Mouse (Mus musculus) left cerebral cortex, postnatal 4 days (tissue): ENCODE measurements at regions not wholly inside any gene's neighbourhood (a gene's known extent, or its start where the extent isn't known, plus 50 kb on each side); places are given as distances from the start of the nearest gene placed in this dataset.
A peak's percentile ranks its signal among the peaks of the same experiment; 100 is the strongest.

Experiments used
- DNase-seq: peaks from one replicate; pipeline ENCODE4 v3.0.0-alpha.2; 2022
- intact Hi-C: fragments of 180-260 bp; cut with DNase I; formaldehyde crosslinking; loops from one replicate; pipeline ENCODE4 v1.15.1; 2025

DNA sequence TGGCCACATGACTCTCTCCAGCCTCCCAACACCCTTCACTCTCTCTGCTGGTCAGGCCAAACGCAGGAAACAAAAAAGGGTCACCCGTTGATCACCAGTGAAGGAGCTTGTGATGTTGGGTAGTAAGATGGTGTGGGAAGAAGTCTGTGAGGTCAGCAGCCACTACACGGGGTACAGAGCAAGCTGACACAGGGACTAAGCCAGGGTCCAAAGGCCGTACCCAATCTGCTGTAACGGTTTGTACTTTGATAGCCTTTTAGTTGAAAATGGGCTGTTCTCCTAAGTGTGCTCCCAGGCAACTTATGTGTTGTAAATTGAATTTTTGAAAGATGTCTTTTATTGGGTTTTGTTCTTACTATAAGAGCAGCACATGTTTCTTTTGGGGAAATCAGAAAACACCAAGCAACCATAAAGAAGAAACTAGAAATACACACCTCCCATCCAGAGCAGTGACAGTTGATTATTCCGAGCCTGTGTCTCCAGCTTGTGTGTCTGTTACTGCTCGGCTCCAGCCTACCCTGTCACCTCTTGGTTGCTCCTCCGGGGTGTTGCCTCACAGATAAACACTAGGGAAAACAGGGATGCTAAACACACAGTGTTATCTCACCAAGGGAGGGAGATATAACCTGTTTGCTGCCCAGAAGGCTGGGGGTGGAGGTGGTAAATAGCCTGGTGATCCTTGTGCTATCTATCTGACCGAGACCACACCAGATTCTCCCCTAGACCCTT lies 158.4 kb upstream of the Usp24 start:
- intact Hi-C loops: no loop called here

DNA sequence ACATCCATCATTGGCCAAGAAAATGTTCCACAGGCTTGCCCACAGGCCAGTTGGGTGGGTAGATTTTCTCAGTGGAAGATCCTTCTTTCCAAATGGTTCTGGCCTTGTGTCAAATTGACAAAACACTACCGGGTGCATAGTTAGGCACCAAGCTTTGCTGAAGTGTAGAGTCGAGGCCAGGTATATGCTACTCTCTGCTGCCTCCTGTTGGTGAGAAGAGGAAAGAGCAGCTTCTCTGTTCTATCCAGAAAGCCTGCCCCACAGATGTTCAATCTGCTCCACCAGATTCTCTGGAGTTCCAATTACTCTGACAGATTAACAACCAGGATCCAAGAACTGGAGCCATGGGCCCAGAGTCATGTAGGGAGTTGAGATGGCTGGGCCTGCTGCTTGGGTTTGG lies 154.4 kb upstream of the Usp24 start:
- intact Hi-C loops: no loop called here
- DNase-seq: no peak

More for the DNA sequence above, 158.4 kb upstream of the Usp24 start:
- DNase-seq: no peak

GRCm38 (mm10) chr4:106162551-106162950 lies 153.5 kb upstream of the Usp24 start:
- intact Hi-C loops: no loop called here
- DNase-seq: no peak

GRCm38 (mm10) chr4:106163220-106163619 lies 152.8 kb upstream of the Usp24 start:
- no peak for DNase-seq
- intact Hi-C loops: no loop called here

GRCm38 (mm10) chr4:106167716-106168115 lies 148.3 kb upstream of the Usp24 start:
- intact Hi-C loops: no loop called here
- no peak for DNase-seq

DNA sequence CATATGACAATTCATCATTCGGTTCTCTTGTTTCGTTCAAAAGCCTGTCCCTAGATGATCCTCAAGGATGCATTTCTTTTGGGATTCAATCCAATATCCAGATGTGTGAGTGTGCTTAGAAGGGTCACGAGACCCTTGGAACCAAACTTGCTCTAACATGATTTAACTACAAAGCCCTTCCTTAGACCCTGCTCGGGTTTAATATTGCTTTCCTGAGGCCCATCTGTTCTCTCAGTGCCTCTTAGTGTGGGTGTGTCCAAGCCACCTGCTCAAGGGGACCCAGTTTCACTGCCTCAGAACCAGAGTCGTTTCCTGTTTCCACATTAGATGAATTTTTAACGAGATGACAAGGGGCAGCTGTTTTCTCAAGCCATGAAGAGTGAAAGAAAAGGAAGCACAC lies 147.3 kb upstream of the Usp24 start:
- DNase-seq: no peak
- intact Hi-C loops: no loop called here

GRCm38 (mm10) chr4:106169466-106169865 lies 146.5 kb upstream of the Usp24 start:
- no peak for DNase-seq
- intact Hi-C loops: no loop called here

GRCm38 (mm10) chr4:106170731-106171130 lies 145.3 kb upstream of the Usp24 start:
- intact Hi-C loops: no loop called here

GRCm38 (mm10) chr4:106175352-106175751 lies 140.7 kb upstream of the Usp24 start:
- DNase-seq: no peak
- intact Hi-C loops: no loop called here

More at GRCm38 (mm10) chr4:106170731-106171130, 145.3 kb upstream of the Usp24 start:
- DNase-seq: no peak

DNA sequence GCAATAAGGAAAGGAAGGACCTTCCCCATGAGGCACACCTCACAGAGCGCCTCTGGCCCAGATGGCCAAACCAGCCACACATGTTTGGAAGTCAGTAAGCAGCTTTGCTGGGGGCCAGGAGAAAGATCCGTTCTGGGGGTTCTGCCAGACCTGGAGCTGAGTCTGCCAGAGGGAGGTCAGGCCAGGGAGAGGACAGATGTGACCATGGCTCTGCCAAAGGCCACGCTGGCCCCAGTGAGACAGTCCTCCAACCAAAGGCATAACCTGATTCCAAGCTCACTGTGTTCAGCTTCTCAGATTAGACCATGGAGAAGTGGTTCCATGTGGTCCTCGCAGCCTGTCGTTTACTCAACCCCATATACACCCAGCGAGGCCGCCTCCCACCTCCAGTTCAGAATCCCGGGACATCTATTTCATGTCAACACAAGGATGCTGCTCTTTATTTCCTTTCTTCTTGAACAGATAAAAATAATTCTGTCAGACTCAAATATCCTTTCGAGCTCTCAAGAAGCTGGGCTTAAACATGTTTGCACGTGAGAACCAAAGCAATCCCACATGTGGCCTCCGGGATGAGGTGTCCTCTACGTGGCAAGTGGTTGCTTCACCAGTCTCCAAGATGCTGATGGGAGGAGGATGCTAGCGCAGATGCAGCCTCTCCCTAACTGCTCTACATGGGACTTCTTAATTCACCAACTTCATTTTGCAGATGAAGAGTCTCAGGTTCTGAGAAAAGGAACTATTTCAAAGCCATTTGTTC lies 130.1 kb upstream of the Usp24 start:
- intact Hi-C loops: no loop called here
- DNase-seq: peak; percentile 26

- intact Hi-C loops: no loop called here
- no peak for DNase-seq
Measured at GRCm38 (mm10) chr4:106186684-106187083, 129.3 kb upstream of the Usp24 start.

GRCm38 (mm10) chr4:106190248-106190647 lies 125.8 kb upstream of the Usp24 start:
- intact Hi-C loops: no loop called here
- DNase-seq: no peak

- intact Hi-C loops: no loop called here
- no peak for DNase-seq
Measured at GRCm38 (mm10) chr4:106191331-106191730, 124.7 kb upstream of the Usp24 start.

DNA sequence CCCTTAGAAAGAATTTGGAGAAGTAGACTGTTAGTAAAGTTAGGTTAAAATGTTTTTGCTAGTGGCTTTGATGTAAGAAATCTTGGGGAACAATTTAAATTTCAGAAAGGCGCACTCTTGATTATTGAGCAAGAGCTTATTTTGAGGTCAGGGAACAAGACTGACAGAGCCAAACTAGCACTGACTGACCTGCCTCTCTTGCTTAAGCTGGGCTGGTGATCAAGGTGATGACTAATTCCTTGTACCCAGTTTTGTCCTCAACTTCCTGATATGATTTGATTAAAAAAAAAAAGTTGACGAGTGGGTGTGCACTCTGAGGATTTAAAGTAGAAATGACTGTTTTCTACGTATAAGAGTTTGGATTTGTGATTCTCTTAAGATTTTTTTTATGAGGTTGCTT lies 124.2 kb upstream of the Usp24 start:
- no peak for DNase-seq
- intact Hi-C loops: no loop called here

DNA sequence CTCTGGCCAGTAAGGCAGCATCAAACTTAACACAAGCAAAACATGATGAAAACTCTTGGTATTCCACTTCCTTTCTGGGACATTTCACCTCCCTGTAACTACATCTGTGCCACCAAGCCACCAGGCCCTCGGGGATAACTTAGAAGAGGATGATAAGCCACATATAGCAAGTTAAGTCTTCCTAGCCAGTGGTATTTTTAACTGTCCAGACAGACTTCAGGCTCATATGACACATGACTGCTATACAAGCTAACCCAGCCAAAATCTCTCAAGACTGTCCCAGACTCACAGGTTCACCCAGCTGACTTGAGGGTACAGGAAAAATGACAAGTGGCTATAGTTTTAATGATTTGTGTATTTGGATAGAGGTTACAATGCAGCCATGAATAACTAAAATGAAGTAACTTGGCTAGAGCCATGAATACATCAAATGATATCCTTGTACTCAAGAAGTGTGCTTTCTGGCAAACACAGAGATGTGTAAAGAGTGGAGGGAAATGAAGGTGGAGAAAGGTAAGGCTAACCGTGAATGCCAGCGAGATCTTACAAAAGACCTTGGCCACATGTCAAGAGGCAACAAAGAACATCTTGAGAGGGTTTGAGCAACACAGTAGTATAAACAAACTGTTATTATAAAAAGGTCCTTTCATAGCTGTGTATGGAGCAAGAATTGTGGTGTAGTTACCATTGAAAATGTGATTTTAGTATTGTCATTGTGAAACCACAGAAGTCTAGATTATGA lies 122.6 kb upstream of the Usp24 start:
- DNase-seq: no peak
- intact Hi-C loops: no loop called here

DNA sequence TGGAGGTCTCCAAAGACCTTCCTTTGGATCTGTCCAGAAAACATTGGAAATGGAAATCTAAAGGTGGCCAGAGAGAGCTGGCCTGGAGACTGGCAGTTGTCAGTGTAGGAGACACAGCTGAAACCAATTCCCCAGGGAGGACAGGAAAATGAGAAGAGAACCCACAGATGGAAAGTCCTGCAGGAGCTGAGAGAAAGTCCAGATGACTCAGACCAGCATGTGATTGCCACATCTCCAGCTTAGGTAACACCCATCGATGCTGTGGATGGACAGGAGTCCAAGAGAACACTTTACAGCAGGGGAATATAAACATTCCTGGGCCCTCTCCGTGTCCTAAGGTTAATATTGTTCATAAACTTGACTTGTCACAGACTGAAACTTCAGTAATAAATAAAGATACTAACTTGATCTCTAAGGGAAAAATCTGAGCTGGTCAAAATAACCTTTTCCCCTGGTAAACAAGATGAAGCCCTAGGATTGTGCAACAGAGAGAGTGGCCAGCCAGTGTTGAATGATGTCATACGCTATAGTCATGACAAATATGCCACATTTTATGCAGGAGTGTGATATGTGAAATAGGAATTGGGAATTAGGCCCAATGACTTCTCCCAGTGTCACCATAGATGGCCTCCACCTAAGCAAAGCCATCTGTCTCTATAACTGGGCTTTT lies 120.4 kb upstream of the Usp24 start:
- DNase-seq: no peak
- intact Hi-C loops: no loop called here

- intact Hi-C loops: no loop called here
- peak; percentile 13 for DNase-seq
Measured at GRCm38 (mm10) chr4:106199833-106200232, 116.2 kb upstream of the Usp24 start.

DNA sequence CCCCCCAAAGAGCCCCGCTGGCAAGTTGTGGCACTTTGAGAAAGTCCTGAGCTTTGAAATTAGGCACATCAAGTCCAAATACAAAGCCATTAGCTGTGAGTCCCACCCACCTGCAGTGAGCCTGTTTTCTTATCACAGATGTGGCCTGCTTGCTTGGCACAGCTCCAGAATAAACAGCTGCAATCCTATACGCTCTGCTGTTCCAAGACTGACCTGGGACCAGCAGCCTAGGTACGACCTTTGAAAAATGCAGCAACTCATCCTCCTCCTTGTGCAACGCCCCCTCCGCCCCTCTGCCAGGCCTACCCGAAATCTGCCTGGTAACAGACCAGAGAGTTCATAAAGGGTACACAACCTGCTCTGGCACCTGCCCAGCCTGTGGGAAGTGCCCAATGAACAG lies 115.8 kb upstream of the Usp24 start:
- DNase-seq: no peak
- intact Hi-C loops: no loop called here

- intact Hi-C loops: no loop called here
- DNase-seq: no peak
Measured at GRCm38 (mm10) chr4:106202554-106202953, 113.5 kb upstream of the Usp24 start.

GRCm38 (mm10) chr4:106205200-106205599 lies 110.8 kb upstream of the Usp24 start:
- no peak for DNase-seq
- intact Hi-C loops: no loop called here

DNA sequence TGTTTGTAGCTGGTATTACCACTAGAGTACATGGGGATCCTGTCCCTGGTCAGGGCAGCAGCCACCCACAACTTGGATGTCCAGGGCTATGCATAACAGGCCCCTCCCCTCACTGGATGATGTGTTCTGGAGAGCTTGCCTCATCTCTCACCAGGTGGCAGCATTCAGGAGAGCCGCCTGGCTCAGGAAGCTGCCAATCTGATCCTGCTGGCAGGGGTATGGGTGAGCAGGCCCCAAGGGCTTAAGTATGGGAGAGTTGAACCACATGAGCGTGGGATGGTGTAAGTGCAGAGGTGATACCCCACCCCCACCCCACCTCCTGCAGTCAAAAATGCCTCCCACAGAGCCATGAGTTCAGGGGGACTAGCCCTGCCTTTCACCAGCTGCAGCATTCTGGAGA lies 110.0 kb upstream of the Usp24 start:
- intact Hi-C loops: no loop called here

More for the DNA sequence above, 110.0 kb upstream of the Usp24 start:
- DNase-seq: peak; percentile 6
